ENCODE assay signal across 12 mouse cellular contexts in genomic region chr2:60045995-60046394, GRCm38 (mm10).
DNase-seq lines count a peak whose midpoint lies in the region; ATAC-seq and TF ChIP-seq lines count a peak whose summit lies in the region.
"Had no signal": no experiment of that assay in that cellular context is flagged by ENCODE, and none has a peak within 500 bp of the region (broad histone marks: within the 10 kb centered on the region; RNA-seq: fewer than 3 reads in every experiment).

No protein-coding gene starts in this region.

- WGBS in heart, embryonic 11.5 days (ENCODE audit: insufficient replicate concordance): 33% methylated on average over 1 of the region's 1 CpGs
- 4% methylated on average over 1 of the region's 1 CpGs for whole genome bisulfite sequencing in liver, embryonic 16.5 days (ENCODE audit: insufficient replicate concordance)

- H3K9ac ChIP-seq in heart, embryonic 11.5 days (ENCODE audit: low read depth, low read length): no peak overlapping the region
- H3K9ac ChIP-seq in liver, embryonic 16.5 days (ENCODE audit: low read depth, low read length): no peak overlapping the region
- H3K9ac ChIP-seq: embryonic facial prominence, embryonic 15.5 days; midbrain, embryonic 15.5 days had no signal

- H3K27me3 ChIP-seq in heart, embryonic 11.5 days (ENCODE audit: control insufficient read depth, insufficient read depth, low read length): no peaks in the 10 kb centered on the region
- H3K27me3 ChIP-seq in liver, embryonic 16.5 days (ENCODE audit: control insufficient read depth, insufficient read depth, low read depth, low read length): no peaks in the 10 kb centered on the region
- H3K27me3 ChIP-seq: embryonic facial prominence, embryonic 15.5 days; midbrain, embryonic 15.5 days had no signal

- H3K4me1 ChIP-seq in heart, embryonic 11.5 days (ENCODE audit: control insufficient read depth, insufficient read depth, low read length): peaks cover 7% of the 10 kb centered on the region; the same call in 1 of the 2 replicates
- peaks cover 10% of the 10 kb centered on the region for H3K4me1 ChIP-seq in liver, embryonic 16.5 days (ENCODE audit: control insufficient read depth, low read depth, low read length)
- H3K4me1 ChIP-seq: embryonic facial prominence, embryonic 15.5 days had no signal

- peak overlapping the region; percentile 81 for H3K27ac ChIP-seq in gastrocnemius, adult 2 months
- H3K27ac ChIP-seq in heart, embryonic 11.5 days (ENCODE audit: low read depth, low read length): 0 out of 2 replicates have a peak overlapping the region, but pooled peaks have one; percentile 38
- H3K27ac ChIP-seq in liver, embryonic 16.5 days (ENCODE audit: low read length): 0 out of 2 replicates have a peak overlapping the region, but pooled peaks have one; percentile 25
- H3K27ac ChIP-seq: embryonic facial prominence, embryonic 15.5 days; midbrain, embryonic 15.5 days had no signal

- H3K9me3 ChIP-seq in heart, embryonic 11.5 days (replicated peaks; ENCODE audit: control insufficient read depth, low read length): no peaks in the 10 kb centered on the region
- H3K9me3 ChIP-seq in liver, embryonic 16.5 days (replicated peaks; ENCODE audit: control insufficient read depth, low read length): no peaks in the 10 kb centered on the region
- H3K9me3 ChIP-seq: embryonic facial prominence, embryonic 15.5 days; midbrain, embryonic 15.5 days had no signal

- peak overlapping the region; percentile 20; the same call in 1 of the 2 replicates for H3K4me3 ChIP-seq in gastrocnemius, adult 2 months
- no peak overlapping the region for H3K4me3 ChIP-seq in heart, embryonic 11.5 days (ENCODE audit: low read depth, low read length)
- H3K4me3 ChIP-seq in liver, embryonic 16.5 days (ENCODE audit: low read depth, low read length): no peak overlapping the region
- H3K4me3 ChIP-seq: embryonic facial prominence, embryonic 15.5 days; midbrain, embryonic 15.5 days had no signal

- no peak for ATAC-seq in heart, embryonic 11.5 days (replicated peaks; ENCODE audit: insufficient number of reproducible peaks, low FRiP score, low TSS enrichment)
- ATAC-seq in liver, embryonic 16.5 days (ENCODE audit: low read depth): peak; percentile 55; the same call in 1 of the 2 replicates
- ATAC-seq: midbrain, embryonic 15.5 days had no signal

- no peak overlapping the region for H3K4me2 ChIP-seq in heart, embryonic 11.5 days
- no peak overlapping the region for H3K4me2 ChIP-seq in liver, embryonic 16.5 days (ENCODE audit: low read depth, low read length)
- H3K4me2 ChIP-seq: embryonic facial prominence, embryonic 15.5 days; midbrain, embryonic 15.5 days had no signal

- H3K36me3 ChIP-seq in heart, embryonic 11.5 days (ENCODE audit: control insufficient read depth, insufficient read depth, low read length): no peaks in the 10 kb centered on the region
- no peaks in the 10 kb centered on the region for H3K36me3 ChIP-seq in liver, embryonic 16.5 days (ENCODE audit: control insufficient read depth, insufficient read depth)
- H3K36me3 ChIP-seq: midbrain, embryonic 15.5 days had no signal

- intact Hi-C loops in gastrocnemius, adult 2 months (cut with DNase I): no loop called here

- no peak for TF ChIP-seq CTCF in gastrocnemius, adult 2 months (IDR thresholded peaks at IDR 0.05)

- no peak for DNase-seq in gastrocnemius, adult 2 months
- DNase-seq in gastrocnemius, postnatal 25 days: no peak
- DNase-seq in A20 (ENCODE audit: low read depth, low spot score): peak; percentile 77
- no peak for DNase-seq in cerebellum, postnatal 14 days
- DNase-seq in thymus, postnatal 25 days: no peak
- DNase-seq in gastrocnemius, postnatal 10 days: no peak
- DNase-seq: layer of hippocampus, adult 9-11 months; right cerebral cortex, postnatal 25 days had no signal

Comparison
In these comparisons a context has a peak if more than half of its experiments do, and no peak if none do; other contexts are left out.
1. H3K27ac ChIP-seq: peak in every context shown above with its lines; median percentile 81 in gastrocnemius, adult 2 months; 38 in heart, embryonic 11.5 days; 25 in liver, embryonic 16.5 days.